Mouse (Mus musculus) c-Kit-negative CD71-positive TER-119-positive erythroid progenitor cells, embryonic 14.5 days (primary cell): ENCODE data around the gene Mthfd2.

Source experiments
- DNase-seq: peaks from one replicate; pipeline ENCODE4 v3.0.0-alpha.2; 2013; ENCODE audit warnings: low read depth, low spot score

Mthfd2 gene

GRCm38 (mm10) chr6:83341387-83341786, 15.7 kb upstream of the Mthfd2 start:
- no peak for DNase-seq

GRCm38 (mm10) chr6:83327591-83328190, 2.0 kb upstream of the Mthfd2 start:
- DNase-seq: no peak

- no peak for DNase-seq
These were observed 1.1 kb upstream of the Mthfd2 start for GRCm38 (mm10) chr6:83326761-83327160.

DNA sequence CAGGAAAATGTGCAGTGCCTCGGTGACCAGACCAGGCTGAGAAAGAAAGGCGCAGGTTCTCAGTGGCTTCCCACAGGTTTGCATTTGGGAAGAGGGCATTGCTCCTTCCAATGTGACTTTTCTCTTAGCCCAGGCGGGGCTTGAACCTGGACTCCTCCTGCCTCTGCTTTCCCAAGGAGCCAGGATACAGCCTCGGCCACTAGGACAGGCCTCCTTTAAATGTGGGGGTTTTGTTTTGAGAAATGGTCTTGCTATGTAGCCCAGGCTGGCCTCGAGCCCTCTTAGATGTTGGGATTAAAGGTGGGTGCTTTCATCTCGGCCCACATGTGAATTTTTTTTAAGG, 657 bp upstream of the Mthfd2 start:
- no peak for DNase-seq

GRCm38 (mm10) chr6:83323652-83324419, 1.9 kb downstream of the Mthfd2 start:
- no peak for DNase-seq

GRCm38 (mm10) chr6:83322794-83323193, 2.9 kb downstream of the Mthfd2 start:
- DNase-seq: no peak

GRCm38 (mm10) chr6:83321927-83322326, 3.8 kb downstream of the Mthfd2 start:
- DNase-seq: no peak

GRCm38 (mm10) chr6:83317108-83317741, 8.5 kb downstream of the Mthfd2 start:
- DNase-seq: peak; percentile 86

- DNase-seq: peak; percentile 46
These were observed 9.7 kb downstream of the Mthfd2 start for GRCm38 (mm10) chr6:83316022-83316421.

- no peak for DNase-seq
These were observed 10.4 kb downstream of the Mthfd2 start for GRCm38 (mm10) chr6:83315293-83315692.

- DNase-seq: peak; percentile 50
These were observed 13.2 kb downstream of the Mthfd2 start for GRCm38 (mm10) chr6:83312514-83312913.

DNA sequence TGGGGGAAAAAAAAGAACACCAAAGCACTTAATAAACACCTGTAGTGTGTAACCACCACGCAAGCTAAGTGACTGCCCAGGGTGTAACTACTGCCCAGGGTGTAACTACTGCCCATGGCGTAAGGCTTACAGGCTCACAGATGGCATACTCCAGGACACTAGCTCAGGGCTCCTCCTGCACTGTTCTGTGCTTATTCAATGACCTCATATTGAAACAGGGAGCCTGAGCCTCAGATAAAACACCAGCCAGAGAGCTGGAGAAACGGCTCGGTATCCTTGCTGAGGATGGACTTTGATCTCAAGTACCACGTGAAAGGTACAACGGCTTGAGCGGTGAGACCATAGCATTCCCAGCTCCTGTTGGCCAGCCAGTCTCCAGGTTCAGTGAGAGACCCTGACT, 13.7 kb downstream of the Mthfd2 start:
- DNase-seq: no peak

- DNase-seq: no peak
These were observed 14.5 kb downstream of the Mthfd2 start for GRCm38 (mm10) chr6:83311206-83311605.

DNA sequence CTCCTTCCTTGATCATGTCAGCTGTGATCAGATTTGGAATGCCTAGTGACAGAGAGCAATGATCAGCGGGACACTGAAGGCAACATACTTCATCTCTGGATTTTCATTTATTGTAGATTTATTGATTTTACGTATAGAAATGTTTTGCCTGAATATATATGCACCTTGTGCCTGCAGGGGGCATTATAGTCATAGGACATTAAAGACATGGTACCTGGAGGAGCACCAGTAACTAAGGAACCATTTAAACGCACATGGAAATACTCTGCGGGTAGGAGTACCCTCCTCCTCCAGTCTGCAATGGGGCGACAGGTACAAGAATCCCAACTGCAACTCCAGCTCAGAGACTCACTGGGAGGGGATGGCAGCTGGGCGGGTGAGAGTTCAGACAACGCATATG, 16.7 kb downstream of the Mthfd2 start:
- DNase-seq: no peak

- DNase-seq: no peak
These were observed 23.4 kb downstream of the Mthfd2 start for GRCm38 (mm10) chr6:83302264-83302663.

DNA sequence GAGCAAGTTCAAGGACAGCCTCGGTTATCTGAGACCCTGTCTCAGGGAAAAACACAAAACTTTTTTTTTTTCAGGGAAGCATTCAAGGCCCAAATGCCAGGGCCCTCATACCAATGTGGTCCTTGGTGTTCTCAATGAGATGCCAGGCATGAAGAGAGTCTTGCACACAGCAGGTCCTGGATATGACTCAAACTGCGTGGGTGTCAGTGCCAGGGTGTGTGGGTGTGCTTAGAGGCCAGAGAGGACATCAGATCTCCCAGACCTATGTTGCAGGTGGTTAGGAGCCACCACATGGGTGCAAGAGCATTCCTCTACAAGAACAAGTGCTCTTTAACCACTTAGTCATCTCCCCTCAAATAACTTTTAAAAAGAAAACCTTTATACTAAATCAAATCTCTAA, 24.4 kb downstream of the Mthfd2 start:
- DNase-seq: no peak

DNA sequence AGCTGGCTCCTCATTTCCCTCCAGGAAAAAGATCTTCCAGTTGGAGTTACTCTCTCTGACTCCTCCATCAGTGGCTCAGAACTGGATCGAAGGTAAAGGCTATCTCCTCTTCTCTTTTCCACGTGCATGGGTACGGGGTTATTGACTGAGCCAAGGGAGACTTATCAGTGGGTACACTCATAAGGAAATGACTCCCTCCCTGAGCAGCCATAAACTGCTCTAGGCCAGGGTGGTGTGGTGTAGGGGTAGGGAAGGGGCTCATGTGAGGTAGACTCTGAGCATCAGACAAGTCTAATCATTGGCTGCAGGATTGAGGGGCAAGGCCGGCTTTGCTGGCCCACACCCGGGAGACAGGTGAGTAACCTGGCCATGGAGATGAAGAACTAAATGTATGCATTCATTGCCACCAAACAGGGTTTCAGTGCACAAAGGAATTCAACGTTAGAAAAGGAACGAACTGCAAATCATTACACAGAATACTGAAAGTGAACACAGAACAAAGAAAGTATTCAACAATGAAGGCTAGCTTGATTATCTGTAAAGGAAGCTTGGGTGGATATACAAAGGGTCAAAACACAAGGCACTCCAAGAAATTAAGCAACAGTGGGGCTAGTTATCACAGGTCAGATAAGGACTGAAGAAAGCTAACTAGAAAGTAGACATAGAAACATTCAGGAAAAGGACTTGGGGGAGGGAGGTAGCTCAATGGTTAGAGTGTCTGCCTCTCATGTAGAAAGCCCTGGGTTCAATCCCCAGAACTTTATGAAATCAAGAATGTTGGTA, 25.1 kb downstream of the Mthfd2 start:
- no peak for DNase-seq

- peak; percentile 35 for DNase-seq
These were observed 45.3 kb downstream of the Mthfd2 start for GRCm38 (mm10) chr6:83280256-83280955.

- peak; percentile 57 for DNase-seq
These were observed 46.8 kb downstream of the Mthfd2 start for GRCm38 (mm10) chr6:83278881-83279280.

DNA sequence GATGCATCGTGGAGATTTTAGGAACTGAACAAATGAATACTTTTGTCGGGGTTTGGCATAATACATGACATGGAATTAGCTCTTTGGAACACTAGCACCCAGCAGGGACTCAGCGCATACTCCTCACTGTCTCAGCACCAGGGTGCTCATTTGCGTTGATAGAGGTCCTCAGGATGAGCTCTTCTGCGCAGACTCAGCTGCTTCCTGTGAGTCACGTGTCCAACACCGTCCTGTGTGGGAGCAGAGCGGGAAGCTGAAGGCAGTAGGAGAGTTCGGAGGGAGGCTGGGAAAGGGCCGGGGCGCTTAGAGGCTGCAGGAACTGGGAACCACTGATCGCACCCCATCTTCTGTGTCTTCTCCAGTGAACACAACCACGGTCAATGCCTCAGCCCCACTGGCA, 48.6 kb downstream of the Mthfd2 start:
- DNase-seq: no peak

GRCm38 (mm10) chr6:83273733-83274132, 52.0 kb downstream of the Mthfd2 start:
- no peak for DNase-seq
